Mouse (Mus musculus) brain, embryonic 14.5 days (tissue): Measurements from ENCODE around the gene Tigd3.

Experiments used
- CTCF ChIP-seq: fragments of 200-500 bp; IDR thresholded peaks from 2 replicates; pipeline ENCODE4 v1.5.1; 2012; ENCODE audit warnings: inconsistent platforms, mild to moderate bottlenecking, moderate library complexity, borderline replicate concordance; ENCODE audit not compliant: insufficient read depth, insufficient read length; ENCODE audit errors: extremely low read depth
- POLR2A ChIP-seq: fragments of 200-500 bp; IDR thresholded peaks from 2 replicates; pipeline ENCODE4 v1.6.1; 2012; ENCODE audit warnings: mild to moderate bottlenecking, inconsistent platforms, borderline replicate concordance; ENCODE audit not compliant: poor library complexity, insufficient read depth, insufficient read length, severe bottlenecking; ENCODE audit errors: extremely low read depth

DNA sequence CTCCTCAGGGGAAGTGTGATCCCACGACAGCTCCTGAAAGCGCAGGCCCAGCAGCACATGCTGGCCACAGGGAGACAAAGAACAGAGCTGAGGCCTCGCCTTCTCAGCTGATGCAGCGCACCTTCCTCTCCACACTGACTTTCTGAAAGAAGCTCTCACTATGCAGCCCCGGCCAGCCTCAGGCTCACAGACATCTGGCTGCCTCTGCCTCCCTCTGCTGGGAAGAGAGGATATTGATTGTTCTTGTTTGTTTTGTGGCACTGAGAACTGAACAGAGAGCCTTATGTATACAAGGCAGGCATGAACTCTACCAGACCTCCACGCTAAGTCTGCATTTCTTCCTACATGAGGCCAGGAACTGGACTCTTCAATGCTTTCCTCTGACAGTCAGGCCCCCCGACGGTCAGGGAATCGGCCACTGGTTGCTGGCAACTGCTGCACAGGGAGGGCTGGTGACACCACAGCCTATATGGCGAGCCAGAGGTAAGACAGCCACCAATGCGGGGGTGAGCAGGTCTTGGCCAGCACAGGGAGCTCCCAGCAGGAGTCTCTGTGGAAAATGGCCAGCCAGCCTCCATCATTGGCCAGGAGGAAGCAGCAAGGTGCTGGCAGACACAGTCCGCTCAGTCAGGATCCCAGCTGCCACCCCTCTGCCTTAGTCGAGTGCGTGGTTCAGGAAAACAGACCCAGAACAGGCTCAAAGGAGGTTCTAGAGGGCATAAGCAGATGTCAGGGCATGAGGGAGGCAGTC is 31.4 kb downstream of the Tigd3 start:
- peak; percentile 4; the same call in 1 of the 2 replicates for TF ChIP-seq CTCF
- no peak for TF ChIP-seq POLR2A
